Mouse (Mus musculus) urinary bladder, postnatal 4 days (tissue): Measurements from ENCODE around the gene Fstl5.

Experiments
- DNase-seq, 2 experiments: peaks; one replicate each; pipeline ENCODE4 v3.0.0; 2021 to 2022; ENCODE audit warnings: low spot score in 2 of 2

Gene Fstl5

GRCm38 (mm10) chr3:76074060-76074707 is at the start of gene Fstl5:
Gene Fstl5, plus strand, starts transcription at chr3:76074270.
- peak; percentile 25 to 70 for DNase-seq

GRCm38 (mm10) chr3:76025523-76025922 is 48.5 kb upstream of the Fstl5 start:
- DNase-seq, result no peak

GRCm38 (mm10) chr3:76051124-76051523 is 22.9 kb upstream of the Fstl5 start:
- no peak for DNase-seq

GRCm38 (mm10) chr3:76061996-76062395 is 12.1 kb upstream of the Fstl5 start:
- DNase-seq, result no peak

GRCm38 (mm10) chr3:76067920-76068319 is 6.2 kb upstream of the Fstl5 start:
- DNase-seq, result no peak

- DNase-seq, result no peak
These were observed 1.2 kb upstream of the Fstl5 start for GRCm38 (mm10) chr3:76072826-76073225.

GRCm38 (mm10) chr3:76140445-76140844 is 66.4 kb downstream of the Fstl5 start:
- DNase-seq, result no peak

GRCm38 (mm10) chr3:76147846-76148245 is 73.8 kb downstream of the Fstl5 start:
- no peak for DNase-seq

GRCm38 (mm10) chr3:76238834-76239233 is 164.8 kb downstream of the Fstl5 start:
- DNase-seq, result no peak

GRCm38 (mm10) chr3:76251385-76251784 is 177.3 kb downstream of the Fstl5 start:
- DNase-seq, result no peak

- DNase-seq, result no peak
These were observed 218.9 kb downstream of the Fstl5 start for GRCm38 (mm10) chr3:76292993-76293392.

- DNase-seq, result no peak
These were observed 220.3 kb downstream of the Fstl5 start for GRCm38 (mm10) chr3:76294394-76294793.

- no peak for DNase-seq
These were observed 227.1 kb downstream of the Fstl5 start for GRCm38 (mm10) chr3:76301026-76301773.

GRCm38 (mm10) chr3:76316991-76317390 is 242.9 kb downstream of the Fstl5 start:
- no peak for DNase-seq

GRCm38 (mm10) chr3:76319531-76319930 is 245.5 kb downstream of the Fstl5 start:
- DNase-seq, result no peak

- DNase-seq, result no peak
These were observed 248.4 kb downstream of the Fstl5 start for GRCm38 (mm10) chr3:76322431-76322830.

- DNase-seq, result no peak
These were observed 262.9 kb downstream of the Fstl5 start for GRCm38 (mm10) chr3:76336922-76337321.

- DNase-seq, result no peak
These were observed 292.9 kb downstream of the Fstl5 start for GRCm38 (mm10) chr3:76367000-76367399.

GRCm38 (mm10) chr3:76369910-76370309 is 295.8 kb downstream of the Fstl5 start:
- DNase-seq, result no peak

- DNase-seq, result no peak
These were observed 354.8 kb downstream of the Fstl5 start for GRCm38 (mm10) chr3:76428775-76429372.

GRCm38 (mm10) chr3:76467229-76467874 is 393.3 kb downstream of the Fstl5 start:
- DNase-seq, result no peak

- DNase-seq, result no peak
These were observed 394.1 kb downstream of the Fstl5 start for GRCm38 (mm10) chr3:76468147-76468546.
